Mouse (Mus musculus): Measurements from ENCODE around the gene Wdr78. TPM values are rescaled to one million over a fixed set of nuclear protein-coding genes. Genes with fewer than 3 reads are reported as not detected.
A peak's percentile ranks its signal among the peaks of the same experiment; 100 is the strongest.

Gene Wdr78
- total and polyA plus RNA-seq, 2 experiments = 0.10 to 0.46 TPM

DNA sequence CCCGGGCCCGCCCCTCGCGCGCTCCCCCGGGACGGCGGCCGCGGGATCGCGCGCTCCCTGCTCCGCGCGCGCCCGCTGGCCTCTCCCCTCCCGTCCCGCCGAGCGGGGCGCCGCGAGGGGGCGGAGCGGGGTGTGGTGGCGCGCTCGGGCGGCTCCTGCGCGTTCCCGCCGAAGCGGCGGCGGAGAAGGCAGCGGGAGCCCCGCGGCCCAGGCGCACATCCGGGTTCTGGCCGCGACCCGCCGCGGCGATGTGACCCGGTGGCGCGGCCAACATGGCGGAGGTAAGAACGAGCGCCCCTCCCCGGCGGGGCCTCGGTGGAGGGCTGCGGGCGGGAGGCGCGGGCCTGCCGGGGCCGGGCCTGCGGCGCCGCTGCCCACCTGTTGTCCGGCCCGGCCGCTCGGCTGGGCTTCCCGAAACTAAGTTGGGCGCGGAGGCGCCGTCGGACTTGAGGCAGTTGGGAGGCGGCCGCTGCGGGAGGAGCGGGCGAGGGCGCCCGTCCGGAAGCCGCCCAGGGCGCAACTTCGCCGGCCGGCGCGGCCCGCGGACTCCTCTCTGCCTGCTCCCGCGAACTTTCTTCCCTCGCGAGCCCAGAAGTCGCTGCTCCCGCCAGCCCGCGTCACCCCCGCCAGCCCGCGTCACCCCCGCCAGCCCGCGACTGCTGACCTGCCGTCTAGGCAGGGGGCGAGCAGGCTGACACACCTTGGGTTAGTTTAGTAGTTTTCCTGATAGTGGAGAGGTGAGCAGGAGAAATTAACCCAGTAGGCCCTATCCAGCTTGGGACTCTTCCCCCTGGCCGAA is 5.1 kb upstream of the Wdr78 start:
- Histone ChIP-seq H3K36me3 (ENCODE audit: control insufficient read depth, insufficient read depth, low read length) (no peaks in the 10 kb centered on the region), H3K4me1 (ENCODE audit: control insufficient read depth, insufficient read depth, low read length) (peaks cover 18% of the 10 kb centered on the region), H3K9ac (ENCODE audit: low read depth, low read length) (peak overlapping the region; percentile 94), H3K27ac (replicated peaks; ENCODE audit: insufficient read depth, low read depth, low read length) (peak overlapping the region; percentile 95), H3K27me3 (ENCODE audit: control insufficient read depth, insufficient read depth, low read length) (no peaks in the 10 kb centered on the region), H3K79me2 (ENCODE audit: control insufficient read depth, insufficient read depth, low read length) (peaks cover 9% of the 10 kb centered on the region), H3K4me3 (ENCODE audit: insufficient read depth, low read depth, low read length) (peak overlapping the region; percentile 89)
- TF ChIP-seq CTCF (IDR thresholded peaks at IDR 0.05; ENCODE audit: low read depth, low read length) (no peak), POLR2A (IDR thresholded peaks at IDR 0.05; ENCODE audit: extremely low read depth, insufficient read depth, low read length) (peak; percentile 49; the same call in 1 of the 2 replicates)
- 1% methylated on average over 101 of the region's 111 CpGs for WGBS
- peak; percentile 42 for DNase-seq (ENCODE audit: extremely low read depth, low read depth, low spot score)

DNA sequence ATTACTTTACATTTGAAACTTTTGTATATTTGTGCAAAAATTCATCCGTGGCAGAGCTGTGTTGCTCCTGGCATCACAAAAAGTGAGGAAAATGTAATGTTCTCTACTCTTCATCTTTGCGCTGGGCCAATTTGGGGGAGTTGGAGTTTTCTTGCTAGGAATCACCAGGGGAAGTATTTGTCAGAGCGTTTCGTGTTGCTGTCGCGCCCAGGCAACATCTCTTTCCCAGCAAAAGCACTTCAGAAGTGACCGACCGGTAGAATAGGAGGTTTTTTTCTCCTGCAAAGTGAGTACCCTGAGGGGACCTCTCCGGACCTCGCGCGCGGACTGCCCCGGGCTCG is 4.5 kb upstream of the Wdr78 start:
- Histone ChIP-seq H3K27ac (replicated peaks; ENCODE audit: insufficient read depth, low read depth, low read length) (peak overlapping the region; percentile 60), H3K9ac (ENCODE audit: low read depth, low read length) (peak overlapping the region; percentile 94), H3K36me3 (ENCODE audit: control insufficient read depth, insufficient read depth, low read length) (no peaks in the 10 kb centered on the region), H3K4me3 (ENCODE audit: insufficient read depth, low read depth, low read length) (peak overlapping the region; percentile 89), H3K4me1 (ENCODE audit: control insufficient read depth, insufficient read depth, low read length) (peaks cover 18% of the 10 kb centered on the region), H3K79me2 (ENCODE audit: control insufficient read depth, insufficient read depth, low read length) (peaks cover 9% of the 10 kb centered on the region), H3K27me3 (ENCODE audit: control insufficient read depth, insufficient read depth, low read length) (no peaks in the 10 kb centered on the region)
- 3% methylated on average over 15 of the region's 15 CpGs for WGBS
- no peak for DNase-seq (ENCODE audit: extremely low read depth, low read depth, low spot score)
- TF ChIP-seq POLR2A (IDR thresholded peaks at IDR 0.05; ENCODE audit: extremely low read depth, insufficient read depth, low read length) = no peak
- TF ChIP-seq CTCF (IDR thresholded peaks at IDR 0.05; ENCODE audit: low read depth, low read length) = no peak

DNA sequence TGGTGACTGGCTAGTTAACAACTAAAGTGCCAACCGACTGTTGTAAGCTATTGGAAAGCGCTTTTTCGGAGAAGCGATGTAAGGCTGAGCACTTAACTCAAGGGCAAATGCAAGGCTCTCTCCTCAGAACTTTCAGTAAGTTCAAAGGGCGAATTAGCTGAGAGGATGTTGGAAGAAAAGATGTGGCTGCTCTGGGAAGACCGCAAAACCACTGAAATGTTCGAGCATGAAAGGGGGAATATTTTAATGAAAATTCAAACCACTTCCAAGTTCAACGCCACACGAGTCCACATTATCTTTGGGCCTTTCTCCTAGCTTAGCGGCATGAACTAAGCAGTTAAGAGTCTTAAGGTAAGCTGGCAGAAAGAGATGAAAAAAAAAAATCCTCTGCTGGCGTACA is 953 bp downstream of the Wdr78 start:
- peaks cover 4% of the 10 kb centered on the region; the same call in 1 of the 2 replicates for H3K79me2 ChIP-seq (ENCODE audit: control insufficient read depth, insufficient read depth, low read length)
- H3K27ac ChIP-seq (replicated peaks; ENCODE audit: insufficient read depth, low read depth, low read length) = no peak overlapping the region
- H3K27me3 ChIP-seq (ENCODE audit: control insufficient read depth, insufficient read depth, low read length) = no peaks in the 10 kb centered on the region
- WGBS = 18% methylated on average over 11 of the region's 11 CpGs
- H3K4me1 ChIP-seq (ENCODE audit: control insufficient read depth, insufficient read depth, low read length) = peaks cover 8% of the 10 kb centered on the region
- H3K36me3 ChIP-seq (ENCODE audit: control insufficient read depth, insufficient read depth, low read length) = no peaks in the 10 kb centered on the region
- no peak overlapping the region; the same call in 1 of the 2 replicates for H3K9ac ChIP-seq (ENCODE audit: low read depth, low read length)
- H3K4me3 ChIP-seq (ENCODE audit: insufficient read depth, low read depth, low read length) = peak overlapping the region; percentile 94
- DNase-seq (ENCODE audit: extremely low read depth, low read depth, low spot score) = no peak
- TF ChIP-seq POLR2A (IDR thresholded peaks at IDR 0.05; ENCODE audit: extremely low read depth, insufficient read depth, low read length) (no peak), CTCF (IDR thresholded peaks at IDR 0.05; ENCODE audit: low read depth, low read length) (no peak)

DNA sequence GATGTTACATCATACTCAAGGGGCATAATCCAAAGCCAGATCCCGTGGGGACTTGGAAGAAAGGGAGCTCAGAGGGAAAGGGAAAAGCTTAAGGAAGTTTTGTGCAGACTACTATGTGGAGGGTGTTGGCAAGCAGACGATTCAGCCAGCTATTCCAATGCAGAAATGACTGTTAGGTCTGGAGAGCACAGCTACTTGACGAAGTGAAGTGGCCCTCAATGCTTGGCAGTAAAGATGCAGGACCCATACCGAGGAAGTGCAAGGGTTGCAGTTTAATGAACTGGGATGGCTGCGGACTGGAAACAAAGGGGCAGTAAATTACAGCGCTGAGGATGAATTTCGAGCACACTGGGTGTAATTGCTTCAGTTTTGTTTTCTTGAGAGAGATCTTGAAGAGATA is 1.7 kb downstream of the Wdr78 start:
- no peak for TF ChIP-seq CTCF (IDR thresholded peaks at IDR 0.05; ENCODE audit: low read depth, low read length)
- TF ChIP-seq POLR2A (IDR thresholded peaks at IDR 0.05; ENCODE audit: extremely low read depth, insufficient read depth, low read length) = no peak
- no peak overlapping the region for H3K9ac ChIP-seq (ENCODE audit: low read depth, low read length)
- peaks cover 8% of the 10 kb centered on the region for H3K4me1 ChIP-seq (ENCODE audit: control insufficient read depth, insufficient read depth, low read length)
- DNase-seq (ENCODE audit: extremely low read depth, low read depth, low spot score) = no peak
- no peak overlapping the region for H3K27ac ChIP-seq (replicated peaks; ENCODE audit: insufficient read depth, low read depth, low read length)
- H3K79me2 ChIP-seq (ENCODE audit: control insufficient read depth, insufficient read depth, low read length) = peaks cover 4% of the 10 kb centered on the region; the same call in 1 of the 2 replicates
- no peak overlapping the region for H3K4me3 ChIP-seq (ENCODE audit: insufficient read depth, low read depth, low read length)
- WGBS = 83% methylated on average over 7 of the region's 7 CpGs
- H3K27me3 ChIP-seq (ENCODE audit: control insufficient read depth, insufficient read depth, low read length) = no peaks in the 10 kb centered on the region
- H3K36me3 ChIP-seq (ENCODE audit: control insufficient read depth, insufficient read depth, low read length) = no peaks in the 10 kb centered on the region

DNA sequence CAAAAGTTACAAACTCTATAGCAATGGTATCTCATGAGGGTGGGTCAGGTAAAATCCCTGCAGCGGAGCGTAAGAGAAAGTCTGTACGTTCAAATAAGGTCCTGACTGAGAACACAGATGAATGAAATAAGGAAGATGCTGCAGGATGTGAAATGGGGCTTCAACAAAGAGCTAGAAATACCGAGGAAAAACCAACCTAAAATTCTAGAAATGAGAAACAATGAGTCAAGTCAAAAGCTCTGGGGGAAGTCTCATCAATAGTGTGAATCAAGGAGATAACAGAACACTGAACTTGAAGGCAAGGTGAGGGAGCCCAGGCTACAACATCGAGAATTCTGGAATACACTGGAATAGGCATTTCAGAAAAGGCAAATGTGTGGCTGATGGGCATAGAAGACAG is 15.8 kb downstream of the Wdr78 start:
- 94% methylated on average over 5 of the region's 5 CpGs for WGBS
- TF ChIP-seq POLR2A (IDR thresholded peaks at IDR 0.05; ENCODE audit: extremely low read depth, insufficient read depth, low read length) = no peak
- TF ChIP-seq CTCF (IDR thresholded peaks at IDR 0.05; ENCODE audit: low read depth, low read length) = no peak
- DNase-seq (ENCODE audit: extremely low read depth, low read depth, low spot score) = no peak

DNA sequence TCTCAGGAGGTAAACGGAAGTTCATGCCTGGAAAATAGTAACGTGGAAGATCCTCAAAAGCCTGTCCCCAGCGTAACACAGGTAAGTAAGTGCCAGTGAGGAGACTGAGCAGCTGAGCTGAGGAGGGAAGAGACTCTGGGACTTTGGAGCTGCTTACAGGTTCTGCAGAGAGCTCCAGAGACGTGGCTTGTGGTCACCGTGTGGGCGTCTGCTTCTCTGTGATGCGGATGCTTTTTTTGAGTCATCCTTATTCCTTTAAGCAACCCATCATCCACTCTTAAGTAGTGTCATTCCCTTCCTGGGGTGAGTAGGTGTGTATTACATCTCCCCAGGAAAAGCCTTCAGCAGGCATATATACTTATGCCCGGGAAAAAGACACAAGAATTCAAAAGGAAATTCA is 18.4 kb downstream of the Wdr78 start:
- DNase-seq (ENCODE audit: extremely low read depth, low read depth, low spot score) = no peak
- H3K27ac ChIP-seq (replicated peaks; ENCODE audit: insufficient read depth, low read depth, low read length) = no peak overlapping the region
- no peak for TF ChIP-seq POLR2A (IDR thresholded peaks at IDR 0.05; ENCODE audit: extremely low read depth, insufficient read depth, low read length)
- TF ChIP-seq CTCF (IDR thresholded peaks at IDR 0.05; ENCODE audit: low read depth, low read length) = no peak
- no peak overlapping the region for H3K9ac ChIP-seq (ENCODE audit: low read depth, low read length)
- H3K4me1 ChIP-seq (ENCODE audit: control insufficient read depth, insufficient read depth, low read length) = no peaks in the 10 kb centered on the region
- H3K79me2 ChIP-seq (ENCODE audit: control insufficient read depth, insufficient read depth, low read length) = no peaks in the 10 kb centered on the region
- H3K36me3 ChIP-seq (ENCODE audit: control insufficient read depth, insufficient read depth, low read length) = no peaks in the 10 kb centered on the region
- 85% methylated on average over 8 of the region's 8 CpGs for WGBS
- no peak overlapping the region for H3K4me3 ChIP-seq (ENCODE audit: insufficient read depth, low read depth, low read length)
- no peaks in the 10 kb centered on the region for H3K27me3 ChIP-seq (ENCODE audit: control insufficient read depth, insufficient read depth, low read length)

More for the DNA sequence above, 15.8 kb downstream of the Wdr78 start:
- Histone ChIP-seq H3K27ac (replicated peaks; ENCODE audit: insufficient read depth, low read depth, low read length) (no peak overlapping the region), H3K9ac (ENCODE audit: low read depth, low read length) (no peak overlapping the region), H3K27me3 (ENCODE audit: control insufficient read depth, insufficient read depth, low read length) (no peaks in the 10 kb centered on the region), H3K36me3 (ENCODE audit: control insufficient read depth, insufficient read depth, low read length) (no peaks in the 10 kb centered on the region), H3K4me1 (ENCODE audit: control insufficient read depth, insufficient read depth, low read length) (no peaks in the 10 kb centered on the region), H3K4me3 (ENCODE audit: insufficient read depth, low read depth, low read length) (no peak overlapping the region), H3K79me2 (ENCODE audit: control insufficient read depth, insufficient read depth, low read length) (no peaks in the 10 kb centered on the region)

Data from liver, adult 2 months (tissue).